ENCODE assay signal across 8 mouse cellular contexts in genomic region chr4:151919900-151920643, GRCm38 (mm10). TPM values are rescaled to one million over a fixed set of nuclear protein-coding genes. Genes with fewer than 3 reads are reported as not detected.
A peak's percentile ranks its signal among the peaks of the same experiment; 100 is the strongest.
DNase-seq lines count a peak whose midpoint lies in the region; ATAC-seq and TF ChIP-seq lines count a peak whose summit lies in the region.

No protein-coding gene starts in this region.

- peak; percentile 64; the same call in 1 of the 2 replicates for ATAC-seq in kidney, embryonic 14.5 days (ENCODE audit: low FRiP score, low TSS enrichment)
- ATAC-seq in lung, embryonic 15.5 days (ENCODE audit: borderline replicate concordance, extremely low read depth, low FRiP score, low TSS enrichment): peak; percentile 46; the same call in 1 of the 2 replicates

- peaks cover 13% of the 10 kb centered on the region; the same call in 1 of the 2 replicates for H3K4me1 ChIP-seq in heart, embryonic 10.5 days
- H3K4me1 ChIP-seq in kidney, embryonic 14.5 days (ENCODE audit: control insufficient read depth, insufficient read depth, low read length): 0 out of 2 replicates have a peak, but pooled peaks cover 3% of the 10 kb centered on the region
- H3K4me1 ChIP-seq in lung, embryonic 15.5 days: 0 out of 2 replicates have a peak, but pooled peaks cover 8% of the 10 kb centered on the region
- no peaks in the 10 kb centered on the region for H3K4me1 ChIP-seq in olfactory bulb, adult 2 months (ENCODE audit: control insufficient read depth, insufficient read depth, low read length)

- no peak overlapping the region for H3K9ac ChIP-seq in kidney, embryonic 14.5 days (ENCODE audit: low read depth, low read length)
- H3K9ac ChIP-seq in lung, embryonic 15.5 days: no peak overlapping the region

- H3K4me2 ChIP-seq in kidney, embryonic 14.5 days (replicated peaks; ENCODE audit: low read depth, low read length): no peak overlapping the region; the same call in 1 of the 2 replicates
- peak overlapping the region; percentile 50 for H3K4me2 ChIP-seq in lung, embryonic 15.5 days

- peak overlapping the region; percentile 36 for H3K4me3 ChIP-seq in heart, embryonic 10.5 days
- H3K4me3 ChIP-seq in kidney, embryonic 14.5 days (ENCODE audit: low read length): no peak overlapping the region
- H3K4me3 ChIP-seq in lung, embryonic 15.5 days: 0 out of 2 replicates have a peak overlapping the region, but pooled peaks have one; percentile 15
- 0 out of 2 replicates have a peak overlapping the region, but pooled peaks have one; percentile 2 for H3K4me3 ChIP-seq in olfactory bulb, adult 2 months (ENCODE audit: insufficient read depth, low read depth, low read length)

- peak; percentile 60 for DNase-seq in A20 (ENCODE audit: low read depth, low spot score)
- peak; percentile 31 for DNase-seq in T-cell, adult 2 months (ENCODE audit: low spot score)
- DNase-seq in embryo, embryonic 11 days: peak; percentile 85
- DNase-seq in heart, embryonic 10.5 days (ENCODE audit: low spot score): no peak
- DNase-seq in ovary, postnatal 36 days (ENCODE audit: low spot score): no peak

- H3K9me3 ChIP-seq in heart, embryonic 10.5 days: no peaks in the 10 kb centered on the region; the same call in 1 of the 2 replicates
- no peaks in the 10 kb centered on the region for H3K9me3 ChIP-seq in kidney, embryonic 14.5 days (ENCODE audit: control insufficient read depth, low read length)
- H3K9me3 ChIP-seq in lung, embryonic 15.5 days: no peaks in the 10 kb centered on the region

- TF ChIP-seq CTCF in olfactory bulb, adult 2 months (IDR thresholded peaks at IDR 0.05; ENCODE audit: insufficient read depth, low read depth, low read length): peak; percentile 58

- no peak for TF ChIP-seq POLR2A in olfactory bulb, adult 2 months (IDR thresholded peaks at IDR 0.05; ENCODE audit: insufficient read depth, low read depth, low read length)

- 18% methylated on average over 16 of the region's 16 CpGs for WGBS in heart, embryonic 10.5 days
- WGBS in kidney, embryonic 14.5 days: 24% methylated on average over 16 of the region's 16 CpGs
- WGBS in lung, embryonic 15.5 days: 12% methylated on average over 16 of the region's 16 CpGs
- 25% methylated on average over 16 of the region's 16 CpGs for WGBS in olfactory bulb, adult 2 months

- H3K36me3 ChIP-seq in heart, embryonic 10.5 days: 0 out of 2 replicates have a peak, but pooled peaks cover 2% of the 10 kb centered on the region
- no peaks in the 10 kb centered on the region for H3K36me3 ChIP-seq in kidney, embryonic 14.5 days (ENCODE audit: control insufficient read depth, insufficient read depth, low read length)
- no peaks in the 10 kb centered on the region for H3K36me3 ChIP-seq in lung, embryonic 15.5 days

- H3K27me3 ChIP-seq in heart, embryonic 10.5 days (ENCODE audit: insufficient read depth, poor library complexity, severe bottlenecking): no peaks in the 10 kb centered on the region
- H3K27me3 ChIP-seq in kidney, embryonic 14.5 days (ENCODE audit: control insufficient read depth, insufficient read depth, low read length): no peaks in the 10 kb centered on the region
- no peaks in the 10 kb centered on the region for H3K27me3 ChIP-seq in lung, embryonic 15.5 days

- H3K27ac ChIP-seq in heart, embryonic 10.5 days: no peak overlapping the region
- H3K27ac ChIP-seq in kidney, embryonic 14.5 days (ENCODE audit: low read depth, low read length): no peak overlapping the region
- H3K27ac ChIP-seq in lung, embryonic 15.5 days: no peak overlapping the region
- H3K27ac ChIP-seq in olfactory bulb, adult 2 months (ENCODE audit: insufficient read depth, low read depth, low read length): no peak overlapping the region

RNA-seq across cellular contexts. Expression of gene Dnajc11, which starts 13.4 kb away (rescaled TPM):
- 80.5 and 85.8 TPM in 2 replicates for polyA plus RNA-seq in heart, embryonic 10.5 days (2016; fragmentation: Nextera tagmentation; extraction: Ambion mirVana)
- 55.0 and 74.5 TPM in 2 replicates for polyA plus RNA-seq in kidney, embryonic 14.5 days (2014; fragmentation: Nextera tagmentation; extraction: Ambion mirVana)
- polyA plus RNA-seq in lung, embryonic 15.5 days (2015; fragmentation: Nextera tagmentation; extraction: Ambion mirVana): 58.9 and 64.4 TPM in 2 replicates
- not detected in 2 replicates for polyA plus RNA-seq in olfactory bulb, adult 2 months (2012; ENCODE audit: insufficient read depth, insufficient read length, low replicate concordance, missing spikeins)

RNA-seq across cellular contexts. Expression of gene Camta1, which starts 58.4 kb away (rescaled TPM):
- polyA plus RNA-seq in heart, embryonic 10.5 days (2016; fragmentation: Nextera tagmentation; extraction: Ambion mirVana): 115 and 123 TPM in 2 replicates
- 107 and 133 TPM in 2 replicates for polyA plus RNA-seq in kidney, embryonic 14.5 days (2014; fragmentation: Nextera tagmentation; extraction: Ambion mirVana)
- 78.7 and 86.7 TPM in 2 replicates for polyA plus RNA-seq in lung, embryonic 15.5 days (2015; fragmentation: Nextera tagmentation; extraction: Ambion mirVana)
- polyA plus RNA-seq in olfactory bulb, adult 2 months (2012; ENCODE audit: insufficient read depth, insufficient read length, low replicate concordance, missing spikeins): 363 TPM in 1 of 2 replicates, not detected in the other

Comparison
In these comparisons a context has a peak if more than half of its experiments do, and no peak if none do; other contexts are left out.
1. DNase-seq: peak in A20 (single experiment), T-cell, adult 2 months (single experiment) and embryo, embryonic 11 days (single experiment); none in heart, embryonic 10.5 days (single experiment) and ovary, postnatal 36 days (single experiment).